Mouse (Mus musculus) embryonic fibroblast, embryonic 13.5 days (primary cell): ENCODE data around the gene Nup98.

ENCODE experiments used
- CTCF ChIP-seq: IDR thresholded peaks from 2 replicates; pipeline ENCODE4 v1.5.1; 2011; ENCODE audit warnings: mild to moderate bottlenecking, control low read depth, low read length, moderate library complexity, borderline replicate concordance; ENCODE audit not compliant: insufficient read depth
- POLR2A ChIP-seq: IDR thresholded peaks from 2 replicates; pipeline ENCODE4 v1.6.1; 2011; ENCODE audit warnings: low read depth, mild to moderate bottlenecking, control low read depth, low read length, moderate library complexity

- TF ChIP-seq CTCF (no peak), POLR2A (no peak)
Measured at GRCm38 (mm10) chr7:102255954-102256353, 46.0 kb upstream of the Nup98 start, which contains the start of gene Rhog.
